Mouse (Mus musculus) ES-E14 (cell line): Measurements from ENCODE around the gene Hnrnpll.

Source experiments
- MAFK ChIP-seq: IDR thresholded peaks from 2 replicates; pipeline ENCODE4 v1.6.1; 2014; ENCODE audit warnings: mild to moderate bottlenecking, low read depth, low read length, inconsistent platforms; ENCODE audit not compliant: insufficient read depth
- ZC3H11A ChIP-seq: IDR thresholded peaks from 2 replicates; pipeline ENCODE4 v1.6.1; 2012; ENCODE audit warnings: low read depth, mild to moderate bottlenecking, inconsistent platforms, low read length, borderline replicate concordance

GRCm38 (mm10) chr17:80051682-80052081 lies 10.5 kb downstream of the Hnrnpll start:
- TF ChIP-seq MAFK (no peak), ZC3H11A (no peak)
